Mouse (Mus musculus): ENCODE results near the gene Nrxn3.

- no peak for TF ChIP-seq CTCF (IDR thresholded peaks at IDR 0.05; ENCODE audit: control insufficient read depth, insufficient read depth, low read length)
- TF ChIP-seq POLR2A (IDR thresholded peaks at IDR 0.05; ENCODE audit: borderline replicate concordance, control insufficient read depth, low read depth, low read length): no peak
These were observed 1260.7 kb downstream of the Nrxn3 start for GRCm38 (mm10) chr12:89983399-89983798.
